Mouse (Mus musculus) forebrain, embryonic 12.5 days (tissue): ENCODE data around the gene Sp2. TPM values are rescaled to one million over a fixed set of nuclear protein-coding genes. Genes with fewer than 3 reads are reported as not detected.

Experiments
- ATAC-seq: fragments of 200-750 bp; cut with Nextera tagmentation; 2 replicates; pipeline ENCODE4 v1.8.0; 2017; ENCODE audit warnings: moderate TSS enrichment; ENCODE audit not compliant: low FRiP score
- H3K27ac ChIP-seq: fragments of 300-500 bp; sonication (generic); 2 replicates; pipeline ENCODE4 v1.5.1; 2016; ENCODE audit warnings: mild to moderate bottlenecking
- H3K27me3 ChIP-seq: fragments of 300-500 bp; sonication (generic); 2 replicates; pipeline ENCODE4 v1.6.1; 2016; ENCODE audit warnings: mild to moderate bottlenecking
- H3K36me3 ChIP-seq: fragments of 300-500 bp; sonication (generic); replicated peaks from 2 replicates; pipeline ENCODE4 v1.6.1; 2016; ENCODE audit warnings: mild to moderate bottlenecking
- H3K4me1 ChIP-seq: fragments of 300-500 bp; sonication (generic); 2 replicates; pipeline ENCODE4 v1.6.1; 2016
- H3K4me2 ChIP-seq: fragments of 300-500 bp; sonication (generic); 2 replicates; pipeline ENCODE4 v1.6.1; 2016; ENCODE audit warnings: mild to moderate bottlenecking, moderate library complexity
- H3K4me3 ChIP-seq: fragments of 300-500 bp; sonication (generic); replicated peaks from 2 replicates; pipeline ENCODE4 v1.5.1; 2016; ENCODE audit warnings: mild to moderate bottlenecking
- H3K9ac ChIP-seq: fragments of 300-500 bp; sonication (generic); 2 replicates; pipeline ENCODE4 v1.6.1; 2016; ENCODE audit warnings: mild to moderate bottlenecking
- H3K9me3 ChIP-seq: fragments of 300-500 bp; sonication (generic); 2 replicates; pipeline ENCODE4 v1.6.1; 2016
- WGBS: fragments of 180-500 bp; shearing (Covaris S2); methylation state at CpG from one replicate; pipeline ENCODE4 v1.1.7; 2016; 5-methylcytosine and 5-hydroxymethylcytosine counted together
- polyA plus RNA-seq: library from polyadenylated mRNA; unstranded; fragments of >200 nt; fragmentation: Nextera tagmentation; extraction: Ambion mirVana; gene quantifications from 2 replicates; pipeline ENCODE4 v1.2.1, GENCODE M21; 2016

Sp2 gene
- 23.1 and 27.2 TPM in 2 replicates for polyA plus RNA-seq

DNA sequence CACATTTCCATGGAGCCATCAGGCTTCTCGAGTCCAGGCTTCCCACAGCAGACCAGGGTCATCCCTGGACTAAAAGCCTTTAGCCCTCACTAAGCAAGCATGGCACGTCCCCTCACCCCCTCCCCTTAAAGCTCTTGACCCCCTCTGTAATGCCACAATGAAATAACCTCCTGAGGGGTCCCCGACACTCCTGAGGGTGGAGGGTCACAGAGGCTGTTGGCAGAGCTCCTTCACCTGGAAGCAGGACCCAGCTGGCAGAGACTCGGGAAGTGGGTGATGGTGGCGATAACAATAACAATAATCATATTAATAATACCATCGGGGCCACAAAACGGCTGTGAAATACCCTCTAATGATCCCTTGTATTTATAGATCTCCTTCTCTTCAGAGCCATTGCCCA is at the start of gene Sp2:
Gene Sp2 (minus strand): TSS at position 101 of the 400 bp plus-strand sequence.
- 0 out of 2 replicates have a peak within 1 kb of the TSS, but pooled peaks have one; percentile 13 for H3K27ac ChIP-seq
- H3K36me3 ChIP-seq, result no peaks in the 10 kb centered on the region
- WGBS, result 76% methylated on average over 7 of the region's 7 CpGs
- H3K4me3 ChIP-seq, result no peak within 1 kb of the TSS
- no peak for ATAC-seq
- H3K27me3 ChIP-seq, result peaks cover 53% of the 10 kb centered on the region
- peaks cover 18% of the 10 kb centered on the region for H3K4me1 ChIP-seq
- no peak within 1 kb of the TSS for H3K9ac ChIP-seq
- peak within 1 kb of the TSS; percentile 28; the same call in 1 of the 2 replicates for H3K4me2 ChIP-seq
- no peaks in the 10 kb centered on the region for H3K9me3 ChIP-seq

GRCm38 (mm10) chr11:97032499-97032898 is 49.7 kb upstream of the Sp2 start:
- Histone ChIP-seq H3K4me3 (no peak overlapping the region), H3K4me1 (peaks cover 10% of the 10 kb centered on the region), H3K9ac (no peak overlapping the region), H3K4me2 (no peak overlapping the region), H3K36me3 (peaks cover 9% of the 10 kb centered on the region; the same call in 1 of the 2 replicates), H3K9me3 (no peaks in the 10 kb centered on the region), H3K27ac (no peak overlapping the region), H3K27me3 (no peaks in the 10 kb centered on the region)
- no peak for ATAC-seq
- 88% methylated on average over 4 of the region's 4 CpGs for WGBS

DNA sequence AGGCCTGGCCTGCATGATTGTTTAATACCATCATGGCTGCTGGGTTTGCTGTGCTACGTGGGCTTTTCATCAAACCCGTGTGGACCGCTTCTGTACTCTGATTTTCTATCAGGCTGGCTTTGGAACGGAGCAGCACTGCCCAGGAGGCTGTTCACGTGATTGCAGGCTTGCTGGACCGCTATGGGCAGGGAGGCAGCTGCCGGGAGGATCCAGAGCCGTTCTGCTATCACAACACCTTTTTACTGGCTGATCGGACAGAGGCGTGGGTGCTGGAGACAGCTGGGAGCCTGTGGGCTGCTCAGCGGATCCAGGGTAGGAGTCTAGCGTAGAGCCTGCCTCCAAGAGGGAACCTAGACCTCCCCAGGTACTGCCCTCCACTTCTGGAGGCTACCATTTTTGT is 49.2 kb upstream of the Sp2 start:
- Histone ChIP-seq H3K9ac (no peak overlapping the region), H3K27me3 (no peaks in the 10 kb centered on the region), H3K9me3 (no peaks in the 10 kb centered on the region), H3K4me1 (peaks cover 10% of the 10 kb centered on the region), H3K27ac (no peak overlapping the region), H3K36me3 (peaks cover 9% of the 10 kb centered on the region; the same call in 1 of the 2 replicates), H3K4me2 (no peak overlapping the region), H3K4me3 (no peak overlapping the region)
- no peak for ATAC-seq
- 89% methylated on average over 12 of the region's 12 CpGs for WGBS

DNA sequence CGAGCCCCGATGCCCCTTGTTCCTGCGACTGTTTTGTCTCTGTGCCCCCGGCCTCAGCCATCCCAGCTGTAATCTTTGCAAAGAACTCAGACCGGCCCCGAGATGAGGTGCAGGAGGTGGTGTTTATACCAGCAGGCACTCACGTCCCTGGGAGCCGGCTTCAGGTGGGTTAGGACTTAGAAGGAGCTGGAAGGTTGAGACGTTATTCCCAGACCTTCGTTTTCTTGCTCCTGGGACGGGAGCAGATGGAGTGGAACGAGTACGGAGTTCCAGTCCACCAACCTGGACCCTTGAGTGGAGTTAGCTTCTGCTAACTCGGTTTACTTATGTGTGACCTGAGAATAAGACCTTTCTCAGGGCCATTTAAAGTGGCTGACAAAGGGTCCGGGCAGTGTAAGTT is 47.7 kb upstream of the Sp2 start:
- WGBS, result 19% methylated on average over 15 of the region's 15 CpGs
- Histone ChIP-seq H3K4me1 (peaks cover 18% of the 10 kb centered on the region), H3K36me3 (peaks cover 9% of the 10 kb centered on the region; the same call in 1 of the 2 replicates), H3K9me3 (no peaks in the 10 kb centered on the region), H3K27ac (no peak overlapping the region), H3K4me2 (peak overlapping the region; percentile 75), H3K27me3 (peaks cover 4% of the 10 kb centered on the region), H3K9ac (peak overlapping the region; percentile 64), H3K4me3 (peak overlapping the region; percentile 54)
- no peak for ATAC-seq

- H3K4me3 ChIP-seq, result peak within 1 kb of the TSS; percentile 54
- H3K27me3 ChIP-seq, result peaks cover 10% of the 10 kb centered on the region
- H3K9me3 ChIP-seq, result no peaks in the 10 kb centered on the region
- H3K4me1 ChIP-seq, result peaks cover 23% of the 10 kb centered on the region
- ATAC-seq, result peak; percentile 75
- WGBS, result 1% methylated on average over 25 of the region's 25 CpGs
- peak within 1 kb of the TSS; percentile 64 for H3K9ac ChIP-seq
- peak within 1 kb of the TSS; percentile 51; the same call in 1 of the 2 replicates for H3K27ac ChIP-seq
- H3K4me2 ChIP-seq, result peak within 1 kb of the TSS; percentile 75
- peaks cover 9% of the 10 kb centered on the region; the same call in 1 of the 2 replicates for H3K36me3 ChIP-seq
Observed at GRCm38 (mm10) chr11:97029686-97030417, 47.1 kb upstream of the Sp2 start, which contains the start of gene Scrn2. Scrn2 (plus strand) TSS chr11:97029938.

DNA sequence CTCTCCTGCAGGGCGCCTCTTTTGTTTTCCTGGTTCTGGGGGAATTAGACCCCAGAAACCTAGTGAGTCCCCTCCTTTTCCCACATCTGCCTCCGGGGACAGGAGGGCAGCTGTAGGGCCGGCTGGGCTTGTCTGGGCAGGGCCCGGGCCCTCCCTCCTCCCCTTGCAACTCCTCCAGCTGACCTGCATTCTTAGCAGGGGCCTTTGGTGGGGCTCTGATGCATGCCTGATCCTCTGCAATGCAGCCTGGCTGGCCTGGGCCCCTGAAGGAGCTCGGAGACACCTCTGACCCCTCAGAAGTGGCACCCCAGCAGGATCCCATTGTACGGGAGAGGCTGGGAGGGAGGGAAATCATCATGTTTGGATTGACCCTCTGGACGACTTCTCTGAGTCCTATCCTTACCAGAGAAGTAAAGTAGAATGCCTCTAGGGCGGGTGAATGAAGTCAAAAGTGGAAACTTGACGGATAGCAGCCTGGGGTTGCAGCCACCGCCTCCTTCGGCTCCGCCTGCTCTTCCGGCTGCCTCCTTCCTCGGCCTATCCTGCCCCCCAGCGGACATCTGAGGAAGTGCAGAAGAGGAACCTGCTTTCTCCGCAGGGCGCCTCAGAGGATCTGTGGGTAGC is 43.1 kb upstream of the Sp2 start:
- peak overlapping the region; percentile 19 for H3K4me3 ChIP-seq

GRCm38 (mm10) chr11:97024977-97025376 is 42.2 kb upstream of the Sp2 start:
- WGBS, result 21% methylated on average over 10 of the region's 10 CpGs
- no peak overlapping the region for H3K27ac ChIP-seq

More for the DNA sequence above, 43.1 kb upstream of the Sp2 start:
- 3% methylated on average over 17 of the region's 17 CpGs for WGBS
- Histone ChIP-seq H3K9me3 (no peaks in the 10 kb centered on the region), H3K9ac (peak overlapping the region; percentile 51), H3K27me3 (peaks cover 50% of the 10 kb centered on the region), H3K4me2 (peak overlapping the region; percentile 45), H3K27ac (peak overlapping the region; percentile 75), H3K36me3 (no peaks in the 10 kb centered on the region), H3K4me1 (peaks cover 40% of the 10 kb centered on the region)
- peak; percentile 25; the same call in 1 of the 2 replicates for ATAC-seq

DNA sequence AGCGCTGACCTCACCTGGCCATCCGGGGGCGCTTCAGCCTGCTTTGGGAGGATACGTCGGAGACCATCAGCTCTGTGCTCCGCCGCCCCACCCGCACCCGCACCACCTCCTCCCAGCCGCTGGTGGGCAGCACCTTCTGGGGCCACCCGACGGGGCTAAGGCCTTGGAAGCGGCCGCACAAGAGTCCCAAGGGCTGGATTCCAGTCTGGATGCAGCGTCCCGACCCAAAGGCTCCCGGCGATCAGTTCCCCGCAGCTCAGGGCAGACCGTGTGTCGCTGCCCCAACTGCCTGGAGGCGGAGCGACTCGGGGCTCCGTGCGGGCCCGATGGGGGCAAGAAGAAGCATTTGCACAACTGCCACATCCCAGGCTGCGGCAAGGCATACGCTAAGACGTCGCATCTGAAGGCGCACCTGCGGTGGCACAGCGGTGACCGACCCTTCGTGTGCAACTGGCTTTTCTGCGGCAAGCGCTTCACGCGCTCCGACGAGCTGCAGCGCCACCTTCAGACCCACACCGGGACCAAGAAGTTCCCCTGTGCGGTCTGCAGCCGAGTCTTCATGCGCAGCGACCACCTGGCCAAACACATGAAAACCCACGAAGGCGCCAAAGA is 39.2 kb upstream of the Sp2 start:
- Histone ChIP-seq H3K4me3 (peak overlapping the region; percentile 46), H3K9ac (peak overlapping the region; percentile 59), H3K4me1 (peaks cover 40% of the 10 kb centered on the region), H3K27me3 (peaks cover 88% of the 10 kb centered on the region), H3K4me2 (peak overlapping the region; percentile 73), H3K36me3 (no peaks in the 10 kb centered on the region), H3K9me3 (no peaks in the 10 kb centered on the region), H3K27ac (no peak overlapping the region)
- ATAC-seq, result peak; percentile 66; the same call in 1 of the 2 replicates
- 1% methylated on average over 50 of the region's 50 CpGs for WGBS

More at GRCm38 (mm10) chr11:97024977-97025376, 42.2 kb upstream of the Sp2 start:
- Histone ChIP-seq H3K9me3 (no peaks in the 10 kb centered on the region), H3K9ac (no peak overlapping the region), H3K36me3 (no peaks in the 10 kb centered on the region), H3K27me3 (peaks cover 59% of the 10 kb centered on the region), H3K4me2 (no peak overlapping the region), H3K4me1 (peaks cover 32% of the 10 kb centered on the region), H3K4me3 (no peak overlapping the region)
- no peak for ATAC-seq

DNA sequence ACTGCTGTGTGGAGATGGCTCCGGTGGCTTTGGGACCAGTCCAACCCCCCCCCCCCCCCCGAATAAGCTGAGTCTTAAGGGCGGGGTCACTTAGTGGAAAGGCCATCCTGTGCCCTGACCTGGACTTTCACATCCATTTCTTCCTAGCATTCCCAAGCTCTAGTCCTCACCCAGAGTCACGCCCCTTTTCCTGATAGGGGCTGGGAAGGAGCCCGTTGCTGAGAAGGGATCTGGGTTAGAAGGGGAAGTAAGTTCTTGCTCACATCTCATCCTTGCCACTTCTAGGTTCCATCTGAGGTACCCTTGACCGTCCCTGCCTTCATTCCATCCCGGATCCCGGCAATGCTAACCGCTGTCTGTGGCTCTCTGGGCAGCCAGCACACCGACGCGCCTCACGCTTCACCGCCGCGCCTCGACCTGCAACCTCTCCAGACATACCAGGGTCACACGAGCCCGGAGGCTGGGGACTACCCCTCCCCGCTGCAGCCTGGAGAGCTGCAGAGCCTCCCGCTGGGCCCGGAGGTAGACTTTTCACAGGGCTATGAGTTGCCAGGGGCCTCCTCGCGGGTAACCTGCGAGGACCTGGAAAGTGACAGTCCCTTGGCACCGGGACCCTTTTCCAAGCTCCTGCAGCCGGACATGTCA is 38.5 kb upstream of the Sp2 start:
- H3K36me3 ChIP-seq, result no peaks in the 10 kb centered on the region
- H3K27ac ChIP-seq, result no peak overlapping the region
- peak overlapping the region; percentile 73 for H3K4me2 ChIP-seq
- ATAC-seq, result no peak
- H3K27me3 ChIP-seq, result peaks cover 95% of the 10 kb centered on the region
- H3K9ac ChIP-seq, result 0 out of 2 replicates have a peak overlapping the region, but pooled peaks have one; percentile 21
- peaks cover 40% of the 10 kb centered on the region for H3K4me1 ChIP-seq
- no peaks in the 10 kb centered on the region for H3K9me3 ChIP-seq
- WGBS, result 2% methylated on average over 26 of the region's 27 CpGs
- H3K4me3 ChIP-seq, result peak overlapping the region; percentile 46

- Histone ChIP-seq H3K4me1 (peaks cover 26% of the 10 kb centered on the region), H3K27me3 (peaks cover 96% of the 10 kb centered on the region), H3K36me3 (no peaks in the 10 kb centered on the region), H3K27ac (no peak overlapping the region), H3K4me2 (no peak overlapping the region), H3K4me3 (no peak overlapping the region), H3K9me3 (no peaks in the 10 kb centered on the region), H3K9ac (no peak overlapping the region)
- 2% methylated on average over 13 of the region's 13 CpGs for WGBS
- ATAC-seq, result no peak
Observed at GRCm38 (mm10) chr11:97019345-97019708, 36.6 kb upstream of the Sp2 start.

GRCm38 (mm10) chr11:97018583-97019344 is 36.0 kb upstream of the Sp2 start:
- Histone ChIP-seq H3K4me1 (peaks cover 26% of the 10 kb centered on the region), H3K36me3 (no peaks in the 10 kb centered on the region), H3K9me3 (no peaks in the 10 kb centered on the region), H3K4me2 (peak overlapping the region; percentile 46), H3K9ac (no peak overlapping the region), H3K27me3 (peaks cover 95% of the 10 kb centered on the region), H3K4me3 (peak overlapping the region; percentile 32), H3K27ac (no peak overlapping the region)
- under 1% methylated on average over 52 of the region's 68 CpGs for WGBS
- ATAC-seq, result no peak
